Mouse (Mus musculus) embryonic fibroblast, embryonic 13.5 days (primary cell): ENCODE results near the gene Kctd6. TPM values are rescaled to one million over a fixed set of nuclear protein-coding genes. Genes with fewer than 3 reads are reported as not detected.

Source experiments
- H3K27ac ChIP-seq: 2 replicates; pipeline ENCODE4 v1.5.1; 2012; ENCODE audit warnings: low read length, control low read depth, inconsistent platforms; ENCODE audit not compliant: insufficient read depth
- H3K4me1 ChIP-seq: 2 replicates; pipeline ENCODE4 v1.6.1; 2011; ENCODE audit warnings: low read length; ENCODE audit not compliant: control insufficient read depth, insufficient read depth
- H3K4me3 ChIP-seq: 2 replicates; pipeline ENCODE4 v1.5.1; 2011; ENCODE audit warnings: mild to moderate bottlenecking, control low read depth, low read length; ENCODE audit not compliant: insufficient read depth
- CTCF ChIP-seq: IDR thresholded peaks from 2 replicates; pipeline ENCODE4 v1.5.1; 2011; ENCODE audit warnings: mild to moderate bottlenecking, control low read depth, low read length, moderate library complexity, borderline replicate concordance; ENCODE audit not compliant: insufficient read depth
- POLR2A ChIP-seq: IDR thresholded peaks from 2 replicates; pipeline ENCODE4 v1.6.1; 2011; ENCODE audit warnings: low read depth, mild to moderate bottlenecking, control low read depth, low read length, moderate library complexity
- polyA plus RNA-seq: library from polyadenylated mRNA; stranded (reverse); fragments of >200 nt; gene quantifications from 2 replicates; pipeline ENCODE4 v1.2.4, GENCODE M21; 2011; ENCODE audit warnings: low read depth; ENCODE audit not compliant: missing spikeins, insufficient read length

Kctd6 gene
- polyA plus RNA-seq, 1 experiment, result 10.2 TPM

DNA sequence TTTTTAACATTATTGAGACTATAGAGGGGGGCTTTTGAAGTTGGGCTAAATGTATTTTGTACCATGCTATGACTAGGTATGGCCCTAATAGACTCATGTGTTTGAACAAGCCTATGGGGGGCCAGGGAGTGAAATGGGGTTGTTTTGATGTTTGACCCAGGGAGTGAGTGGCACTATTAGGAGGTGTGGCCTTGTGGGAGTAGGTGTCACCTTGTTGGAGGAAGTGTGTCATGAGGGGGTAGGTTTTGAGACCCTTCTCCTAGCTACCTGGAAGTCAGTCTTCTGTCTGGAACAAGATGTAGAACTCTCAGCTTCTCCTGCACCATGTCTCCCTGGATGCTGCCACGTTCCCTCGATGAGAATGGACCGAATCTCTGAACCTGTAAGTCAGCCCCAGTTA is 23.4 kb upstream of the Kctd6 start:
- H3K27ac ChIP-seq, result no peak overlapping the region
- no peaks in the 10 kb centered on the region for H3K4me1 ChIP-seq
- TF ChIP-seq POLR2A (no peak), CTCF (no peak)

DNA sequence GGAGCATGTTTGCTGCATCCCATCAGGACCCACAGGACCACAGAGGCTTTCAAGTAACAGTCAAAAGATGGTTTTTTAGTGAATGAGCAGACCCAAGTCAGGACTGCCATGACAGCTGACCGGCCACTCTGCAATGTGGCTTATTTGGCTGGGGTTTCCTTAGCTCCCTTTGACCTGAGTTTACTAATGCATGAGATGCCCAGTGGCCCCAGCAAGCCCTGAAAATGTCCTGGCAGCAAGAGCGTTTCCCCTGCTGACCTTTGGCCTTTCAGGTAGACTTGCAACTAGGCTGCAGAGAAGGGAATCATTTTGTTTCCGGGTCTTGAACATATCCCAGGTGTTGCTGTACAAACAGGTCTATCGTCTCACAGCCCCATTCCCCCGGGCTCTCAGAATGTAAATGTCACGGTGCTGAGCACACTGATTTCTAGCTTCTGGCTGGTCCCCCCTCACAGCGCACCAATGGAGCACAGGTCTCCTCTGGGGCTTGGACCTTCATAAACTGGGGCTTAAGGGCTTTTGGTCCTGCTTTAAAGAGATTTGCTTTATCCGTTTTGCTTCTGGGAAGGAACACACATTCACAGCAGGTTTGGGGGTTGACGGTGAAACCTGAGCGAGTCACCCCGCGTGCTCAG is 22.5 kb upstream of the Kctd6 start:
- no peak overlapping the region for H3K4me3 ChIP-seq
- H3K4me1 ChIP-seq, result no peaks in the 10 kb centered on the region
- no peak overlapping the region for H3K27ac ChIP-seq
- TF ChIP-seq CTCF (no peak), POLR2A (no peak)

More for the DNA sequence above, 23.4 kb upstream of the Kctd6 start:
- no peak overlapping the region for H3K4me3 ChIP-seq

DNA sequence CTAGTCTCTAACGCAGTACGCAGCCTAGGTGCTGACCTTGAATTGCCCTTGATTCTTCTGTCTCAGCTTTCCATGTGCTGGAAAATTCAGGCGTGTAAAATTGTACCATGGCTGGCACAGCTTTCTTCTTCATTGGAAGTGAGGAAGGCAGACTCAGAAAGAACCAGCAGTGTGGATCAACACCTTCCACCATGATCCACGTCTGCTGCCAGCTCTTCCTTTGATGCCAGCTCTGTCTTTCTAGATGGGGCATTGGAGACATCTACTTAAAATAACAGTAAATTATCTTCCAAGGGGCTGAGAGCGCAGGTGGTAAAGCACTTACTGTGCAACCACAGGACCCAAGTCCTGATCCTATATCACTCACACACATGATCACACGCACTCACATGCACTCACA is 21.2 kb upstream of the Kctd6 start:
- no peaks in the 10 kb centered on the region for H3K4me1 ChIP-seq
- no peak overlapping the region for H3K4me3 ChIP-seq
- TF ChIP-seq CTCF (no peak), POLR2A (no peak)
- H3K27ac ChIP-seq, result no peak overlapping the region

- no peaks in the 10 kb centered on the region for H3K4me1 ChIP-seq
- TF ChIP-seq POLR2A (no peak), CTCF (no peak)
- H3K27ac ChIP-seq, result no peak overlapping the region
- no peak overlapping the region for H3K4me3 ChIP-seq
These were observed 13.2 kb upstream of the Kctd6 start for GRCm38 (mm10) chr14:8200769-8201168.

- Histone ChIP-seq H3K4me3 (no peak overlapping the region), H3K27ac (no peak overlapping the region), H3K4me1 (no peaks in the 10 kb centered on the region)
- TF ChIP-seq POLR2A, result no peak
- TF ChIP-seq CTCF, result no peak
These were observed 12.2 kb upstream of the Kctd6 start for GRCm38 (mm10) chr14:8201715-8202114.

DNA sequence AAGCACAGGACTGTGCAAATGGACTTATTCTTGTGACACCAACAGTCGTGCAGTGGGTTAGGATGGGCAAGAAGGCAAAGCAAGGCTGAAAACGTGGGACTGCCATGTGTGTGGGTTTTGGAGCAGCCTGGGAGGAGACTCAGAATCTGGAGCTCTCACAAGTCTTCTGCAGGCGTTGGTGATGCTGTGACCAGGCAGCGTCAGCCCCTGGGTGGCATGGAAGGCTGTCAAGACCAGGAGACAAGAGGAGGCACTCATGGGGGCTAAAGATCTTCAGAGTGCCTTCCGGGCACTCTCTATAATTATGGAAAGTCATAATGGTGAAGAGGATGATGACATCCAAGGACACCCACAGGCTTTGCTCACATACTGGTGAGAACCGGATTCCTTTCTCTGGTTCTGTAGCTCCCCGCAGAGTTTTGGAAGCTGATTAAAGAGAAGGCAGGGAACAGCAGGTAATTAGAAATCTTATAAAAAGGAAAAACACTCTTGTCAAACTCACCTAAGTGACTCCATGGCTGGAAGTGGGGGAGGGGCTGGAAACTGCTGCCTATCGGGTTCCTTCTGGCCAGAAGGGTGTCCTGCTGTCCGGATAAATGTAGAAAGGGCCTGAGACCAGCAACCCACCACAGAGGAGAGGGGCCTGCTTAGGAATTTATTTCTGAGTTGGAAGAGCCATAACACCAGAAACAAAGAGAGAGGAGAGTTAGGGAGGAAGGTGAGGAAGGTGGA is 7.6 kb upstream of the Kctd6 start:
- TF ChIP-seq POLR2A, result no peak
- TF ChIP-seq CTCF, result no peak
- H3K27ac ChIP-seq, result no peak overlapping the region
- H3K4me1 ChIP-seq, result no peaks in the 10 kb centered on the region
- H3K4me3 ChIP-seq, result no peak overlapping the region

DNA sequence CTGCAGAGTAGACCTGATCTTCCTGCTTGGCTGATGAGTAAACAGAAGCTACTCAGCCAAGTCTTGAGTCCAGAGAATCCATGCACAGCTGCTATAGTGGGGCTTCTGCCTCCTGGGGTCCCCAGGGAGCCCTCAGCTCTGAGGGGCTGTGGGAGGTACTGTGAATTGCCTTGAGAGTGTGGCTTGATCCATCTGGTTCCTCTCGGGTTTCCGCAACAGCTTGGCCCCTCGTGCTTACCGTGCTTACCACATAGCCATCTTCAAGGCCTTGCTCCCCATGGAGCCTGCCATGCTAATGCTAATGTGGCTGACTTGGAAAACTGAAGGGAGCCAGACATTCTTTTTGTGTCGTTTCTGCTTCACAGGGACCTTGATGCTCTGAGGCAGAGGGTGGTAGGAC is 6.8 kb upstream of the Kctd6 start:
- H3K27ac ChIP-seq, result no peak overlapping the region
- TF ChIP-seq CTCF (no peak), POLR2A (no peak)
- no peaks in the 10 kb centered on the region for H3K4me1 ChIP-seq
- no peak overlapping the region for H3K4me3 ChIP-seq

DNA sequence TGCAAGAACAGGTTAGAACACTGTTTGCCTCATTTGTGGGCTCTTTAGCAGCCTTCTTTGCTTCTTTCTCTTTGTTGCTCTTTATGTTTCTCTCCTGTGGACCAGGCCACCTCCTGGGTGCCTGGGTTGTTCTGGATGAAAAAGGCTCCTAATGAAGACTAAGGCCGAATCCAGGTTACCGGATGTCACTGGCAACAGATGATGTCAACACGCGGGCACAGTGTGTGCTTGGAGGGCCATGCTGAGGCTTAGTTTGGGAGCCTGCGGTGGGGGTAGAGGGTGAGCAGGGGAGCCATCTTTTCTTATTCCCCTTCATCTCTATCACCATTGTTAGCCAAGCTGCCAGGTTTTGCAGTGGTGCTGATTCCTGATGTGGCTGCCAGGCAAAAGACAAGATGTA is 6.4 kb upstream of the Kctd6 start:
- TF ChIP-seq CTCF (no peak), POLR2A (no peak)
- Histone ChIP-seq H3K4me3 (no peak overlapping the region), H3K27ac (no peak overlapping the region), H3K4me1 (no peaks in the 10 kb centered on the region)

- TF ChIP-seq POLR2A, result no peak
- TF ChIP-seq CTCF, result no peak
- H3K4me1 ChIP-seq, result no peaks in the 10 kb centered on the region
- H3K27ac ChIP-seq, result no peak overlapping the region
- H3K4me3 ChIP-seq, result no peak overlapping the region
These were observed 5.1 kb upstream of the Kctd6 start for GRCm38 (mm10) chr14:8208876-8209275.

DNA sequence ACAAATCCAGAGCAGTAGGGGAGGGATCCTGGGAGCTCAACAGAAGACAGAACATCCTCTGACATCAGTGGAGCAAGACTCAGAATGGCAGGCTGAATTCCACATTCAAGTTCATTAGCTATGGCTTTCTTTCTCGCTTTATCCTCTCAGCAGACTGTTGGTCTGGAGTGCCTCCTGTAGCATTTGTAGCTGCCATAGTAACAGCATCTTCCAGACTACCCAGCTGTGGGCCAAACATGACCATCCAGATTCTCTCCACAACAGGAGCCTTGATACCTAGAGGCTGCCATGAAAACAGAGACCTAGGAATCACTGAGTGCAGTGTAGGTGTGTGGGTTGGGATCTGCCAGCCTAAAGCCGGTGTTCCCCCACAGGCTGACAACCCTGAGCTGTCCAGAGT is 4.0 kb upstream of the Kctd6 start:
- TF ChIP-seq CTCF (no peak), POLR2A (no peak)
- Histone ChIP-seq H3K4me3 (no peak overlapping the region), H3K4me1 (no peaks in the 10 kb centered on the region)

GRCm38 (mm10) chr14:8212996-8213395 is 944 bp upstream of the Kctd6 start:
- Histone ChIP-seq H3K27ac (no peak overlapping the region), H3K4me3 (no peak overlapping the region), H3K4me1 (peaks cover 3% of the 10 kb centered on the region)
- TF ChIP-seq CTCF, result no peak
- TF ChIP-seq POLR2A, result no peak

More for the DNA sequence above, 4.0 kb upstream of the Kctd6 start:
- H3K27ac ChIP-seq, result no peak overlapping the region
